Mouse (Mus musculus): ENCODE measurements at regions not wholly inside any gene's neighbourhood (a gene's known extent, or its start where the extent isn't known, plus 50 kb on each side); places are given as distances from the start of the nearest gene placed in this dataset.

- no peak for ATAC-seq (replicated peaks; ENCODE audit: low FRiP score, poor library complexity, severe bottlenecking)
Observed at GRCm38 (mm10) chr7:136032026-136032425, 315.9 kb upstream of the Mki67 start.

GRCm38 (mm10) chr7:136033536-136033935 lies 317.4 kb upstream of the Mki67 start:
- ATAC-seq (replicated peaks; ENCODE audit: low FRiP score, poor library complexity, severe bottlenecking) = no peak

- ATAC-seq (replicated peaks; ENCODE audit: low FRiP score, poor library complexity, severe bottlenecking) = no peak
Observed at GRCm38 (mm10) chr7:136035735-136036134, 319.6 kb upstream of the Mki67 start.

- ATAC-seq (replicated peaks; ENCODE audit: low FRiP score, poor library complexity, severe bottlenecking) = no peak
Observed at GRCm38 (mm10) chr7:136038072-136038471, 321.9 kb upstream of the Mki67 start.

GRCm38 (mm10) chr7:136038906-136039305 lies 322.7 kb upstream of the Mki67 start:
- ATAC-seq (replicated peaks; ENCODE audit: low FRiP score, poor library complexity, severe bottlenecking) = no peak

GRCm38 (mm10) chr7:136041921-136042320 lies 325.8 kb upstream of the Mki67 start:
- ATAC-seq (replicated peaks; ENCODE audit: low FRiP score, poor library complexity, severe bottlenecking) = no peak

GRCm38 (mm10) chr7:136046645-136047363 lies 330.6 kb upstream of the Mki67 start:
- ATAC-seq (replicated peaks; ENCODE audit: low FRiP score, poor library complexity, severe bottlenecking) = no peak

GRCm38 (mm10) chr7:136047364-136047945 lies 331.3 kb upstream of the Mki67 start:
- ATAC-seq (replicated peaks; ENCODE audit: low FRiP score, poor library complexity, severe bottlenecking) = no peak

- ATAC-seq (replicated peaks; ENCODE audit: low FRiP score, poor library complexity, severe bottlenecking) = no peak
Observed at GRCm38 (mm10) chr7:136048925-136049586, 332.9 kb upstream of the Mki67 start.

- no peak for ATAC-seq (replicated peaks; ENCODE audit: low FRiP score, poor library complexity, severe bottlenecking)
Observed at GRCm38 (mm10) chr7:136049587-136049930, 333.4 kb upstream of the Mki67 start.

GRCm38 (mm10) chr7:136050116-136050515 lies 334.0 kb upstream of the Mki67 start:
- ATAC-seq (replicated peaks; ENCODE audit: low FRiP score, poor library complexity, severe bottlenecking) = no peak

GRCm38 (mm10) chr7:136056876-136057484 lies 340.8 kb upstream of the Mki67 start:
- no peak for ATAC-seq (replicated peaks; ENCODE audit: low FRiP score, poor library complexity, severe bottlenecking)

- ATAC-seq (replicated peaks; ENCODE audit: low FRiP score, poor library complexity, severe bottlenecking) = no peak
Observed at GRCm38 (mm10) chr7:136058319-136058718, 342.2 kb upstream of the Mki67 start.

- ATAC-seq (replicated peaks; ENCODE audit: low FRiP score, poor library complexity, severe bottlenecking) = no peak
Observed at GRCm38 (mm10) chr7:136058751-136059681, 342.9 kb upstream of the Mki67 start.

- no peak for ATAC-seq (replicated peaks; ENCODE audit: low FRiP score, poor library complexity, severe bottlenecking)
Observed at GRCm38 (mm10) chr7:136059896-136060295, 343.7 kb upstream of the Mki67 start.

- no peak for ATAC-seq (replicated peaks; ENCODE audit: low FRiP score, poor library complexity, severe bottlenecking)
Observed at GRCm38 (mm10) chr7:136060339-136061073, 344.3 kb upstream of the Mki67 start.

- ATAC-seq (replicated peaks; ENCODE audit: low FRiP score, poor library complexity, severe bottlenecking) = no peak
Observed at GRCm38 (mm10) chr7:136062658-136063057, 346.5 kb upstream of the Mki67 start.

GRCm38 (mm10) chr7:136065038-136065678 lies 349.0 kb upstream of the Mki67 start:
- ATAC-seq (replicated peaks; ENCODE audit: low FRiP score, poor library complexity, severe bottlenecking) = no peak

- ATAC-seq (replicated peaks; ENCODE audit: low FRiP score, poor library complexity, severe bottlenecking) = no peak
Observed at GRCm38 (mm10) chr7:136065679-136066055, 349.5 kb upstream of the Mki67 start.

Measured in erythroblast, adult 5-6 weeks (primary cell).